Mouse (Mus musculus) brain, embryonic 14.5 days (tissue): Measurements from ENCODE around the gene Hmga2.
"Not testable (repeated sequence)": the region's sequence is repeated elsewhere in the genome, so short reads cannot be mapped to it uniquely, and the experiment has no call there.

Source experiments
- CTCF ChIP-seq: fragments of 200-500 bp; IDR thresholded peaks from 2 replicates; pipeline ENCODE4 v1.5.1; 2012; ENCODE audit warnings: inconsistent platforms, mild to moderate bottlenecking, moderate library complexity, borderline replicate concordance; ENCODE audit not compliant: insufficient read depth, insufficient read length; ENCODE audit errors: extremely low read depth
- POLR2A ChIP-seq: fragments of 200-500 bp; IDR thresholded peaks from 2 replicates; pipeline ENCODE4 v1.6.1; 2012; ENCODE audit warnings: mild to moderate bottlenecking, inconsistent platforms, borderline replicate concordance; ENCODE audit not compliant: poor library complexity, insufficient read depth, insufficient read length, severe bottlenecking; ENCODE audit errors: extremely low read depth

GRCm38 (mm10) chr10:120338431-120338830 is 137.8 kb downstream of the Hmga2 start:
- TF ChIP-seq POLR2A, CTCF: not testable (repeated sequence)
